Comparison of ENCODE assay signal across 25 mouse cellular contexts in the genomic region with DNA sequence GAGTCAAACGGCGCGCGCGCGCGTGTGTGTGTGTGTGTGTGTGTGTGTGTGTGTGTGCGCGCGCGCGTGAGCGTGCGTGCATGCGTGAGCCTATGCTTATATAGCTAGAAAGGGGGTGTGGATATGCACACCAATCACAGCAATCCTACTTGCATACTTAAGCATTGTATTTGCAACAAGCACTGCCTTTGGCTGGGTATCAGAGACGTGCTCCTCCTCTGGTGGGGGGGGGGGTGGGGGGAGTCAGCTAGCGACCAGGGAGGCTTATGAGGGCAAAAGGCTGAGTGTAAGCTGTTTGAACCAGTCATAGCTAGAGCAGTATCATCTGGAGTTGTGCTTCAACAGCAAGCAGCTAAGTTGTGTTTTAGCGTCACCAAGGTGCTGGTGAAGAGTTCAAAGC. TPM values are rescaled to one million over a fixed set of nuclear protein-coding genes. Genes with fewer than 3 reads are reported as not detected.
DNase-seq lines count a peak whose midpoint lies in the region; ATAC-seq and TF ChIP-seq lines count a peak whose summit lies in the region.
"Had no signal": no experiment of that assay in that cellular context is flagged by ENCODE, and none has a peak within 500 bp of the region (broad histone marks: within the 10 kb centered on the region; RNA-seq: fewer than 3 reads in every experiment).

No protein-coding gene starts in this region.

- H3K36me3 ChIP-seq in heart, embryonic 12.5 days = no peaks in the 10 kb centered on the region
- no peaks in the 10 kb centered on the region for H3K36me3 ChIP-seq in intestine, embryonic 15.5 days
- H3K36me3 ChIP-seq in intestine, embryonic 16.5 days (ENCODE audit: control insufficient read depth, insufficient read depth, low read length) = no peaks in the 10 kb centered on the region
- no peaks in the 10 kb centered on the region for H3K36me3 ChIP-seq in lung, embryonic 14.5 days (ENCODE audit: insufficient read depth)
- no peaks in the 10 kb centered on the region for H3K36me3 ChIP-seq in stomach, embryonic 15.5 days
- H3K36me3 ChIP-seq in midbrain, embryonic 15.5 days (replicated peaks) = no peaks in the 10 kb centered on the region
- H3K36me3 ChIP-seq: embryonic facial prominence, embryonic 13.5 days; forebrain, embryonic 12.5 days; hindbrain, embryonic 15.5 days; limb, embryonic 15.5 days; neural tube, embryonic 12.5 days had no signal

- 0 out of 2 replicates have a peak, but pooled peaks cover under 1% of the 10 kb centered on the region for H3K9me3 ChIP-seq in heart, embryonic 12.5 days (replicated peaks)
- H3K9me3 ChIP-seq in intestine, embryonic 15.5 days = no peaks in the 10 kb centered on the region
- H3K9me3 ChIP-seq in intestine, embryonic 16.5 days (ENCODE audit: control insufficient read depth, low read length) = no peaks in the 10 kb centered on the region
- no peaks in the 10 kb centered on the region for H3K9me3 ChIP-seq in lung, embryonic 14.5 days (ENCODE audit: low read depth, low read length)
- no peaks in the 10 kb centered on the region for H3K9me3 ChIP-seq in stomach, embryonic 15.5 days
- no peaks in the 10 kb centered on the region for H3K9me3 ChIP-seq in midbrain, embryonic 15.5 days
- H3K9me3 ChIP-seq: embryonic facial prominence, embryonic 13.5 days; forebrain, embryonic 12.5 days; hindbrain, embryonic 15.5 days; limb, embryonic 15.5 days; neural tube, embryonic 12.5 days had no signal

- intact Hi-C loops in heart, postnatal 10 days (cut with DNase I) = no loop called here

- H3K27ac ChIP-seq in heart, embryonic 12.5 days (ENCODE audit: poor library complexity, severe bottlenecking) = 0 out of 2 replicates have a peak overlapping the region, but pooled peaks have one; percentile 2
- no peak overlapping the region for H3K27ac ChIP-seq in intestine, embryonic 15.5 days
- no peak overlapping the region for H3K27ac ChIP-seq in intestine, embryonic 16.5 days (ENCODE audit: low read length)
- no peak overlapping the region for H3K27ac ChIP-seq in lung, embryonic 14.5 days (ENCODE audit: low read depth)
- H3K27ac ChIP-seq in stomach, embryonic 15.5 days = no peak overlapping the region
- H3K27ac ChIP-seq in midbrain, embryonic 15.5 days = no peak overlapping the region
- H3K27ac ChIP-seq: embryonic facial prominence, embryonic 13.5 days; forebrain, embryonic 12.5 days; hindbrain, embryonic 15.5 days; left cerebral cortex, adult 2 months; limb, embryonic 15.5 days; liver, embryonic 14.5 days; neural tube, embryonic 12.5 days had no signal

- 71% methylated on average over 18 of the region's 18 CpGs for WGBS in heart, embryonic 12.5 days
- WGBS in intestine, embryonic 15.5 days = 80% methylated on average over 18 of the region's 18 CpGs
- WGBS in intestine, embryonic 16.5 days = 76% methylated on average over 18 of the region's 18 CpGs
- WGBS in lung, embryonic 14.5 days = 78% methylated on average over 18 of the region's 18 CpGs
- WGBS in stomach, embryonic 15.5 days = 79% methylated on average over 18 of the region's 18 CpGs
- 84% methylated on average over 18 of the region's 18 CpGs for WGBS in midbrain, embryonic 15.5 days

- no peak overlapping the region for H3K4me2 ChIP-seq in heart, embryonic 12.5 days
- no peak overlapping the region for H3K4me2 ChIP-seq in intestine, embryonic 15.5 days (replicated peaks)
- no peak overlapping the region for H3K4me2 ChIP-seq in intestine, embryonic 16.5 days (ENCODE audit: low read depth, low read length)
- H3K4me2 ChIP-seq in lung, embryonic 14.5 days = no peak overlapping the region
- no peak overlapping the region for H3K4me2 ChIP-seq in stomach, embryonic 15.5 days
- H3K4me2 ChIP-seq in midbrain, embryonic 15.5 days = no peak overlapping the region
- H3K4me2 ChIP-seq: embryonic facial prominence, embryonic 13.5 days; forebrain, embryonic 12.5 days; hindbrain, embryonic 15.5 days; limb, embryonic 15.5 days; neural tube, embryonic 12.5 days had no signal

- H3K4me3 ChIP-seq in heart, embryonic 12.5 days = no peak overlapping the region
- H3K4me3 ChIP-seq in intestine, embryonic 15.5 days (replicated peaks) = no peak overlapping the region
- no peak overlapping the region for H3K4me3 ChIP-seq in intestine, embryonic 16.5 days (ENCODE audit: low read length)
- H3K4me3 ChIP-seq in lung, embryonic 14.5 days (ENCODE audit: low read depth, low read length) = no peak overlapping the region
- H3K4me3 ChIP-seq in stomach, embryonic 15.5 days (replicated peaks) = no peak overlapping the region
- H3K4me3 ChIP-seq in midbrain, embryonic 15.5 days = no peak overlapping the region
- H3K4me3 ChIP-seq: embryonic facial prominence, embryonic 13.5 days; erythroblast, embryonic 14.5 days; forebrain, embryonic 12.5 days; hindbrain, embryonic 15.5 days; left cerebral cortex, adult 2 months; limb, embryonic 15.5 days; neural tube, embryonic 12.5 days had no signal

- DNase-seq in heart, postnatal 10 days = no peak
- peak; percentile 50 for DNase-seq in lung, embryonic 14.5 days
- no peak for DNase-seq in lung, postnatal 36 days
- DNase-seq: adrenal gland, postnatal 25 days; cerebellum, adult 8-10 months; cerebellum, postnatal 36 days; embryo, embryonic 11 days; gastrocnemius, postnatal 25 days; left cerebral cortex, postnatal 4 days; midbrain, embryonic 14.5 days; thymus, adult 18-20 months; thymus, postnatal 36 days had no signal

- H3K4me1 ChIP-seq in heart, embryonic 12.5 days (replicated peaks) = peaks cover 22% of the 10 kb centered on the region
- 0 out of 2 replicates have a peak, but pooled peaks cover 5% of the 10 kb centered on the region for H3K4me1 ChIP-seq in intestine, embryonic 15.5 days (replicated peaks)
- H3K4me1 ChIP-seq in intestine, embryonic 16.5 days (ENCODE audit: control insufficient read depth, insufficient read depth, low read length) = no peaks in the 10 kb centered on the region
- H3K4me1 ChIP-seq in lung, embryonic 14.5 days (ENCODE audit: insufficient read depth) = no peaks in the 10 kb centered on the region
- H3K4me1 ChIP-seq in stomach, embryonic 15.5 days = no peaks in the 10 kb centered on the region
- no peaks in the 10 kb centered on the region for H3K4me1 ChIP-seq in midbrain, embryonic 15.5 days
- H3K4me1 ChIP-seq: embryonic facial prominence, embryonic 13.5 days; forebrain, embryonic 12.5 days; hindbrain, embryonic 15.5 days; limb, embryonic 15.5 days; neural tube, embryonic 12.5 days had no signal

- H3K9ac ChIP-seq in heart, embryonic 12.5 days = no peak overlapping the region
- no peak overlapping the region for H3K9ac ChIP-seq in intestine, embryonic 15.5 days
- H3K9ac ChIP-seq in intestine, embryonic 16.5 days (ENCODE audit: low read depth, low read length) = no peak overlapping the region
- H3K9ac ChIP-seq in lung, embryonic 14.5 days = no peak overlapping the region
- H3K9ac ChIP-seq in stomach, embryonic 15.5 days = no peak overlapping the region
- H3K9ac ChIP-seq in midbrain, embryonic 15.5 days = no peak overlapping the region
- H3K9ac ChIP-seq: embryonic facial prominence, embryonic 13.5 days; forebrain, embryonic 12.5 days; hindbrain, embryonic 15.5 days; limb, embryonic 15.5 days; liver, embryonic 14.5 days; neural tube, embryonic 12.5 days had no signal

- no peaks in the 10 kb centered on the region for H3K27me3 ChIP-seq in heart, embryonic 12.5 days (replicated peaks)
- H3K27me3 ChIP-seq in intestine, embryonic 15.5 days (replicated peaks) = no peaks in the 10 kb centered on the region
- H3K27me3 ChIP-seq in intestine, embryonic 16.5 days (replicated peaks; ENCODE audit: control insufficient read depth, insufficient read depth, low read length) = no peaks in the 10 kb centered on the region
- no peaks in the 10 kb centered on the region for H3K27me3 ChIP-seq in lung, embryonic 14.5 days (ENCODE audit: insufficient read depth, low read length)
- no peaks in the 10 kb centered on the region for H3K27me3 ChIP-seq in stomach, embryonic 15.5 days (replicated peaks)
- no peaks in the 10 kb centered on the region for H3K27me3 ChIP-seq in midbrain, embryonic 15.5 days (replicated peaks)
- H3K27me3 ChIP-seq: embryonic facial prominence, embryonic 13.5 days; forebrain, embryonic 12.5 days; hindbrain, embryonic 15.5 days; limb, embryonic 15.5 days; neural tube, embryonic 12.5 days had no signal

- no peak for TF ChIP-seq CTCF in lung, embryonic 14.5 days (IDR thresholded peaks at IDR 0.05; ENCODE audit: low read depth)

- ATAC-seq in heart, embryonic 12.5 days (ENCODE audit: insufficient number of reproducible peaks, low FRiP score) = no peak
- ATAC-seq in intestine, embryonic 15.5 days = peak; percentile 39; the same call in 1 of the 2 replicates
- no peak for ATAC-seq in intestine, embryonic 16.5 days
- peak; percentile 86 for ATAC-seq in lung, embryonic 14.5 days (ENCODE audit: insufficient read depth)
- ATAC-seq in stomach, embryonic 15.5 days (ENCODE audit: insufficient read depth, low FRiP score, low read depth) = peak; percentile 50
- no peak for ATAC-seq in midbrain, embryonic 15.5 days (replicated peaks)

RNA-seq across cellular contexts. Expression of a gene that starts 20.3 kb away (rescaled TPM):
- 6.0 and 6.2 TPM in 2 replicates for polyA plus RNA-seq in heart, embryonic 12.5 days (2016; fragmentation: Nextera tagmentation; extraction: Ambion mirVana)
- 10 to 100 TPM; 11.2 to 14.7 TPM for total RNA-seq in heart, postnatal 10 days (2021)
- polyA plus RNA-seq in intestine, embryonic 15.5 days (2015; fragmentation: Nextera tagmentation; extraction: Ambion mirVana) = 7.3 and 8.2 TPM in 2 replicates
- polyA plus RNA-seq in intestine, embryonic 16.5 days (2015; fragmentation: Nextera tagmentation; extraction: Ambion mirVana) = 3.4 and 3.6 TPM in 2 replicates
- polyA plus RNA-seq in lung, embryonic 14.5 days (2014; fragmentation: Nextera tagmentation; extraction: Ambion mirVana) = 7.3 and 8.4 TPM in 2 replicates
- polyA plus RNA-seq in stomach, embryonic 15.5 days (2015; fragmentation: Nextera tagmentation; extraction: Ambion mirVana) = 11.8 and 11.9 TPM in 2 replicates
- polyA plus RNA-seq in midbrain, embryonic 15.5 days (2015; fragmentation: Nextera tagmentation; extraction: Ambion mirVana) = 57.9 and 65.4 TPM in 2 replicates

Comparison
In these comparisons a context has a peak if more than half of its experiments do, and no peak if none do; other contexts are left out.
1. ATAC-seq: peak in intestine, embryonic 15.5 days (single experiment), lung, embryonic 14.5 days (single experiment) and stomach, embryonic 15.5 days (single experiment); none in heart, embryonic 12.5 days (single experiment), intestine, embryonic 16.5 days (single experiment) and midbrain, embryonic 15.5 days (single experiment).